Mouse (Mus musculus): ENCODE data around the gene Reln. TPM values are rescaled to one million over a fixed set of nuclear protein-coding genes. Genes with fewer than 3 reads are reported as not detected.
A peak's percentile ranks its signal among the peaks of the same experiment; 100 is the strongest.

The Reln gene
- polyA plus RNA-seq, 1 experiment from 2014 or later, result 40.1 TPM

GRCm38 (mm10) chr5:21900891-21901290, 443.6 kb downstream of the Reln start:
- no peaks in the 10 kb centered on the region for H3K4me1 ChIP-seq (replicated peaks)
- no peaks in the 10 kb centered on the region for H3K9me3 ChIP-seq
- WGBS, result 76% methylated on average over 6 of the region's 6 CpGs
- peaks cover 8% of the 10 kb centered on the region; the same call in 1 of the 2 replicates for H3K36me3 ChIP-seq
- no peaks in the 10 kb centered on the region for H3K27me3 ChIP-seq
- H3K27ac ChIP-seq, result no peak overlapping the region
- H3K4me3 ChIP-seq (replicated peaks), result no peak overlapping the region
- H3K9ac ChIP-seq (replicated peaks), result no peak overlapping the region
- H3K4me2 ChIP-seq (replicated peaks), result no peak overlapping the region
- ATAC-seq, result no peak

GRCm38 (mm10) chr5:21898875-21899274, 445.6 kb downstream of the Reln start:
- ATAC-seq, result no peak
- Histone ChIP-seq H3K27ac (no peak overlapping the region), H3K9ac (replicated peaks) (no peak overlapping the region), H3K4me1 (replicated peaks) (no peaks in the 10 kb centered on the region), H3K4me2 (replicated peaks) (no peak overlapping the region), H3K4me3 (replicated peaks) (no peak overlapping the region), H3K27me3 (no peaks in the 10 kb centered on the region), H3K36me3 (peaks cover 15% of the 10 kb centered on the region; the same call in 1 of the 2 replicates), H3K9me3 (no peaks in the 10 kb centered on the region)
- 88% methylated on average over 6 of the region's 6 CpGs for WGBS

GRCm38 (mm10) chr5:21896586-21896985, 447.9 kb downstream of the Reln start:
- 78% methylated on average over 14 of the region's 14 CpGs for WGBS
- no peak for ATAC-seq
- Histone ChIP-seq H3K9ac (replicated peaks) (no peak overlapping the region), H3K4me1 (replicated peaks) (no peaks in the 10 kb centered on the region), H3K27me3 (no peaks in the 10 kb centered on the region), H3K27ac (no peak overlapping the region), H3K4me2 (replicated peaks) (no peak overlapping the region), H3K9me3 (no peaks in the 10 kb centered on the region), H3K36me3 (peaks cover 15% of the 10 kb centered on the region; the same call in 1 of the 2 replicates), H3K4me3 (replicated peaks) (no peak overlapping the region)

GRCm38 (mm10) chr5:21894168-21894567, 450.3 kb downstream of the Reln start:
- ATAC-seq, result no peak
- no peak overlapping the region for H3K9ac ChIP-seq (replicated peaks)
- WGBS, result 89% methylated on average over 3 of the region's 3 CpGs
- no peak overlapping the region for H3K4me3 ChIP-seq (replicated peaks)
- H3K27ac ChIP-seq, result no peak overlapping the region
- no peaks in the 10 kb centered on the region for H3K9me3 ChIP-seq
- no peak overlapping the region for H3K4me2 ChIP-seq (replicated peaks)
- peaks cover 15% of the 10 kb centered on the region; the same call in 1 of the 2 replicates for H3K36me3 ChIP-seq
- no peaks in the 10 kb centered on the region for H3K4me1 ChIP-seq (replicated peaks)
- no peaks in the 10 kb centered on the region for H3K27me3 ChIP-seq

- H3K27me3 ChIP-seq, result peaks cover 8% of the 10 kb centered on the region; the same call in 1 of the 2 replicates
- peaks cover 12% of the 10 kb centered on the region for H3K4me1 ChIP-seq (replicated peaks)
- H3K9me3 ChIP-seq, result no peaks in the 10 kb centered on the region
- no peak overlapping the region for H3K4me3 ChIP-seq (replicated peaks)
- H3K27ac ChIP-seq, result no peak overlapping the region
- no peak overlapping the region for H3K9ac ChIP-seq (replicated peaks)
- ATAC-seq, result no peak
- 63% methylated on average over 8 of the region's 8 CpGs for WGBS
- no peaks in the 10 kb centered on the region for H3K36me3 ChIP-seq
- peak overlapping the region; percentile 65; the same call in 1 of the 2 replicates for H3K4me2 ChIP-seq (replicated peaks)
Observed at GRCm38 (mm10) chr5:21866750-21867149, 477.8 kb downstream of the Reln start.

- peaks cover 12% of the 10 kb centered on the region for H3K4me1 ChIP-seq (replicated peaks)
- WGBS, result 3% methylated on average over 6 of the region's 6 CpGs
- peak overlapping the region; percentile 35 for H3K4me3 ChIP-seq (replicated peaks)
- peaks cover 8% of the 10 kb centered on the region; the same call in 1 of the 2 replicates for H3K27me3 ChIP-seq
- no peak overlapping the region for H3K9ac ChIP-seq (replicated peaks)
- peak overlapping the region; percentile 65 for H3K4me2 ChIP-seq (replicated peaks)
- H3K27ac ChIP-seq, result no peak overlapping the region
- H3K9me3 ChIP-seq, result no peaks in the 10 kb centered on the region
- ATAC-seq, result peak; percentile 84
- H3K36me3 ChIP-seq, result no peaks in the 10 kb centered on the region
Observed at GRCm38 (mm10) chr5:21866311-21866712, 478.2 kb downstream of the Reln start.

GRCm38 (mm10) chr5:21865346-21866107, 479.0 kb downstream of the Reln start, which contains the start of gene Slc26a5:
Slc26a5 (minus strand) TSS chr5:21865604.
- Histone ChIP-seq H3K4me3 (replicated peaks) (peak within 1 kb of the TSS; percentile 35), H3K4me1 (replicated peaks) (peaks cover 12% of the 10 kb centered on the region), H3K9me3 (no peaks in the 10 kb centered on the region), H3K36me3 (no peaks in the 10 kb centered on the region), H3K27ac (no peak within 1 kb of the TSS), H3K4me2 (replicated peaks) (peak within 1 kb of the TSS; percentile 65), H3K27me3 (peaks cover 8% of the 10 kb centered on the region; the same call in 1 of the 2 replicates), H3K9ac (replicated peaks) (peak within 1 kb of the TSS; percentile 44; the same call in 1 of the 2 replicates)
- 1% methylated on average over 29 of the region's 29 CpGs for WGBS
- ATAC-seq, result peak; percentile 82

- no peak for ATAC-seq
- 90% methylated on average over 7 of the region's 7 CpGs for WGBS
- Histone ChIP-seq H3K4me2 (replicated peaks) (no peak overlapping the region), H3K27me3 (no peaks in the 10 kb centered on the region), H3K36me3 (no peaks in the 10 kb centered on the region), H3K4me1 (replicated peaks) (no peaks in the 10 kb centered on the region), H3K9ac (replicated peaks) (no peak overlapping the region), H3K27ac (no peak overlapping the region), H3K4me3 (replicated peaks) (no peak overlapping the region), H3K9me3 (no peaks in the 10 kb centered on the region)
Observed at GRCm38 (mm10) chr5:21858653-21859052, 485.8 kb downstream of the Reln start.

GRCm38 (mm10) chr5:21851679-21852340, 492.7 kb downstream of the Reln start:
- 54% methylated on average over 10 of the region's 10 CpGs for WGBS
- Histone ChIP-seq H3K27ac (no peak overlapping the region), H3K4me2 (replicated peaks) (no peak overlapping the region), H3K4me3 (replicated peaks) (no peak overlapping the region), H3K9ac (replicated peaks) (no peak overlapping the region), H3K9me3 (no peaks in the 10 kb centered on the region), H3K36me3 (no peaks in the 10 kb centered on the region), H3K27me3 (no peaks in the 10 kb centered on the region), H3K4me1 (replicated peaks) (no peaks in the 10 kb centered on the region)
- peak; percentile 78 for ATAC-seq

GRCm38 (mm10) chr5:21847438-21847837, 497.1 kb downstream of the Reln start:
- no peak overlapping the region for H3K4me3 ChIP-seq (replicated peaks)
- H3K9me3 ChIP-seq, result no peaks in the 10 kb centered on the region
- no peaks in the 10 kb centered on the region for H3K36me3 ChIP-seq
- no peak overlapping the region for H3K4me2 ChIP-seq (replicated peaks)
- no peak overlapping the region for H3K9ac ChIP-seq (replicated peaks)
- H3K27ac ChIP-seq, result no peak overlapping the region
- no peaks in the 10 kb centered on the region for H3K27me3 ChIP-seq
- WGBS, result 80% methylated on average over 6 of the region's 6 CpGs
- no peak for ATAC-seq
- H3K4me1 ChIP-seq (replicated peaks), result no peaks in the 10 kb centered on the region

GRCm38 (mm10) chr5:21846616-21847290, 497.7 kb downstream of the Reln start:
- no peak for ATAC-seq
- Histone ChIP-seq H3K9me3 (no peaks in the 10 kb centered on the region), H3K27me3 (no peaks in the 10 kb centered on the region), H3K4me1 (replicated peaks) (no peaks in the 10 kb centered on the region), H3K4me2 (replicated peaks) (no peak overlapping the region), H3K4me3 (replicated peaks) (no peak overlapping the region), H3K27ac (no peak overlapping the region), H3K36me3 (no peaks in the 10 kb centered on the region), H3K9ac (replicated peaks) (no peak overlapping the region)
- 89% methylated on average over 20 of the region's 20 CpGs for WGBS

GRCm38 (mm10) chr5:21844676-21845075, 499.8 kb downstream of the Reln start:
- 72% methylated on average over 4 of the region's 4 CpGs for WGBS
- no peaks in the 10 kb centered on the region for H3K36me3 ChIP-seq
- H3K4me3 ChIP-seq (replicated peaks), result no peak overlapping the region
- no peak for ATAC-seq
- no peaks in the 10 kb centered on the region for H3K4me1 ChIP-seq (replicated peaks)
- no peaks in the 10 kb centered on the region for H3K9me3 ChIP-seq
- H3K27me3 ChIP-seq, result no peaks in the 10 kb centered on the region
- no peak overlapping the region for H3K4me2 ChIP-seq (replicated peaks)
- H3K27ac ChIP-seq, result no peak overlapping the region
- H3K9ac ChIP-seq (replicated peaks), result no peak overlapping the region

Data from midbrain, embryonic 13.5 days (tissue).